Mouse (Mus musculus): ENCODE data around the gene Cd27. TPM values are rescaled to one million over a fixed set of nuclear protein-coding genes. Genes with fewer than 3 reads are reported as not detected.

Cd27 gene
- polyA plus RNA-seq, 1 experiment from 2014 or later: 0.22 TPM

GRCm38 (mm10) chr6:125186203-125186602 lies 50.6 kb downstream of the Cd27 start:
- H3K36me3 ChIP-seq (replicated peaks; ENCODE audit: control insufficient read depth, insufficient read depth, low read depth, low read length): peaks cover 48% of the 10 kb centered on the region
- WGBS: 92% methylated on average over 10 of the region's 10 CpGs
- no peaks in the 10 kb centered on the region for H3K4me1 ChIP-seq (ENCODE audit: control insufficient read depth, insufficient read depth, low read length)
- DNase-seq (ENCODE audit: low spot score): no peak
- H3K4me2 ChIP-seq (ENCODE audit: low read depth, low read length): no peak overlapping the region
- H3K27me3 ChIP-seq (ENCODE audit: control insufficient read depth, insufficient read depth, low read length): no peaks in the 10 kb centered on the region
- H3K9me3 ChIP-seq (replicated peaks; ENCODE audit: control insufficient read depth, low read length): no peaks in the 10 kb centered on the region
- no peak overlapping the region for H3K9ac ChIP-seq (replicated peaks; ENCODE audit: low read length)
- no peak for ATAC-seq (replicated peaks; ENCODE audit: insufficient number of reproducible peaks, low FRiP score, low TSS enrichment, low read depth)
- no peak overlapping the region for H3K27ac ChIP-seq (replicated peaks; ENCODE audit: low read depth, low read length)
- H3K4me3 ChIP-seq (ENCODE audit: low read depth, low read length): no peak overlapping the region

Small RNA genes lying within 50 kb of the gene (microRNA-seq; reads per million reads assigned to microRNA genes)
- gene Mir3098 (ENCODE audit: borderline number of aligned reads) (not detected), gene Mir8113 (ENCODE audit: borderline number of aligned reads) (not detected)

Other genes starting within 250 kb of the Cd27 start
- gene Pianp, start 240.3 kb downstream of the Cd27 start, polyA plus RNA-seq (2014; fragmentation: Nextera tagmentation; extraction: Ambion mirVana): 1.1 and 1.9 TPM in 2 replicates
- gene Zfp384, start 227.9 kb downstream of the Cd27 start, polyA plus RNA-seq (2014; fragmentation: Nextera tagmentation; extraction: Ambion mirVana): 7.7 and 10.6 TPM in 2 replicates
- gene Ing4, start 197.2 kb downstream of the Cd27 start, polyA plus RNA-seq (2014; fragmentation: Nextera tagmentation; extraction: Ambion mirVana): 141 and 145 TPM in 2 replicates
- gene Acrbp, start 187.3 kb downstream of the Cd27 start, polyA plus RNA-seq (2014; fragmentation: Nextera tagmentation; extraction: Ambion mirVana): 10.0 and 12.5 TPM in 2 replicates
- gene Lpar5, start 169.1 kb downstream of the Cd27 start, polyA plus RNA-seq (2014; fragmentation: Nextera tagmentation; extraction: Ambion mirVana): 0.25 and 0.49 TPM in 2 replicates
- gene Chd4, start 141.0 kb downstream of the Cd27 start, polyA plus RNA-seq (2014; fragmentation: Nextera tagmentation; extraction: Ambion mirVana): 93.2 and 94.5 TPM in 2 replicates
- 66.3 and 69.8 TPM in 2 replicates for gene Nop2, start 105.1 kb downstream of the Cd27 start, polyA plus RNA-seq (2014; fragmentation: Nextera tagmentation; extraction: Ambion mirVana)
- gene Iffo1, start 91.8 kb downstream of the Cd27 start, polyA plus RNA-seq (2014; fragmentation: Nextera tagmentation; extraction: Ambion mirVana): 7.0 and 10.3 TPM in 2 replicates
- gene Gapdh, start 70.5 kb downstream of the Cd27 start, polyA plus RNA-seq (2014; fragmentation: Nextera tagmentation; extraction: Ambion mirVana): 2,314 and 2,539 TPM in 2 replicates
- gene Ncapd2, start 45.3 kb downstream of the Cd27 start, polyA plus RNA-seq (2014; fragmentation: Nextera tagmentation; extraction: Ambion mirVana): 135 and 136 TPM in 2 replicates
- 205 and 217 TPM in 2 replicates for gene Mrpl51, start 45.2 kb downstream of the Cd27 start, polyA plus RNA-seq (2014; fragmentation: Nextera tagmentation; extraction: Ambion mirVana)
- 1.2 and 1.4 TPM in 2 replicates for gene Vamp1, start 21.5 kb downstream of the Cd27 start, polyA plus RNA-seq (2014; fragmentation: Nextera tagmentation; extraction: Ambion mirVana)
- 1.0 and 1.1 TPM in 2 replicates for gene Tapbpl, start 5.2 kb downstream of the Cd27 start, polyA plus RNA-seq (2014; fragmentation: Nextera tagmentation; extraction: Ambion mirVana)
- 0.22 TPM in 1 of 2 replicates, not detected in the other for gene Tuba3a, start 49.0 kb upstream of the Cd27 start, polyA plus RNA-seq (2014; fragmentation: Nextera tagmentation; extraction: Ambion mirVana)
- 22.8 and 24.3 TPM in 2 replicates for gene Ltbr, start 76.9 kb upstream of the Cd27 start, polyA plus RNA-seq (2014; fragmentation: Nextera tagmentation; extraction: Ambion mirVana)
- 0.88 and 1.1 TPM in 2 replicates for gene Scnn1a, start 83.6 kb upstream of the Cd27 start, polyA plus RNA-seq (2014; fragmentation: Nextera tagmentation; extraction: Ambion mirVana)
- 36.6 and 39.5 TPM in 2 replicates for gene Tnfrsf1a, start 112.4 kb upstream of the Cd27 start, polyA plus RNA-seq (2014; fragmentation: Nextera tagmentation; extraction: Ambion mirVana)
- 0.08 and 0.20 TPM in 2 replicates for gene Plekhg6, start 143.8 kb upstream of the Cd27 start, polyA plus RNA-seq (2014; fragmentation: Nextera tagmentation; extraction: Ambion mirVana)